In the genomic region with DNA sequence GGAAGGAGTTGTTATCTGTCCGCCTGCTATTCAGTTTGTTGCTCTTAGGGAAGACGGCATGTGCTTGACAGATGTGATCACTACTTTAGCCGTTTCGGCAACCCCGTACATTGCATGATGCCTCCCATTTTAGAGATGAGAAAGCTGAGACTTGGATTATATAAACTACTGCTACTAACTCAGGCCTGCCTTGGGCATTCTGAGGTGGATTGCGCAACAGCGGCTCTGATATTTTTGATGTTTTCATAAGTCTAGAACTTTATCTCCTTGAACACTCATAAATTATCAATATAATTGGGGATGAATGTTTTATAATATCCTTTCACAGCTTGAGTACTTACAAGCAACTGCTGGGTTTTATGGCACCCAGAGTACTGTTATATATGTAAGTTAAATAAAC, we compare ENCODE assay signal across 21 mouse cellular contexts. TPM values are rescaled to one million over a fixed set of nuclear protein-coding genes. Genes with fewer than 3 reads are reported as not detected.
"Had no signal": no experiment of that assay in that cellular context is flagged by ENCODE, and none has a peak within 500 bp of the region (broad histone marks: within the 10 kb centered on the region; RNA-seq: fewer than 3 reads in every experiment).

No protein-coding gene starts in this region.

- H3K9ac ChIP-seq: lung, embryonic 14.5 days; midbrain, embryonic 12.5 days; neural tube, embryonic 13.5 days; neural tube, embryonic 15.5 days had no signal

- H3K4me1 ChIP-seq: midbrain, embryonic 10.5 days; midbrain, embryonic 12.5 days had no signal

- H3K27ac ChIP-seq: midbrain, embryonic 10.5 days; midbrain, embryonic 12.5 days had no signal

- H3K9me3 ChIP-seq: midbrain, embryonic 10.5 days; midbrain, embryonic 12.5 days; neural tube, embryonic 13.5 days; neural tube, embryonic 15.5 days had no signal

- H3K4me3 ChIP-seq: midbrain, embryonic 10.5 days; midbrain, embryonic 12.5 days; neural tube, embryonic 13.5 days; neural tube, embryonic 15.5 days had no signal

- H3K27me3 ChIP-seq: midbrain, embryonic 12.5 days; neural tube, embryonic 13.5 days; neural tube, embryonic 15.5 days had no signal

- H3K36me3 ChIP-seq: neural tube, embryonic 15.5 days had no signal

- DNase-seq: lung, adult 18-20 months; lung, embryonic 14.5 days; lung, postnatal 10 days; lung, postnatal 4 days; midbrain, embryonic 14.5 days; retina, postnatal 1 day; right cerebral cortex, adult 18-20 months; right cerebral cortex, postnatal 25 days; right cerebral cortex, postnatal 4 days; spleen, adult 18-20 months; thymus, adult 18-20 months; thymus, postnatal 14 days; thymus, postnatal 36 days had no signal

- H3K4me2 ChIP-seq: lung, embryonic 14.5 days; midbrain, embryonic 12.5 days; neural tube, embryonic 13.5 days; neural tube, embryonic 15.5 days had no signal

RNA-seq across cellular contexts. Expression of a gene that starts 55.4 kb away (rescaled TPM):
- polyA plus RNA-seq: lung, embryonic 16.5 days; midbrain, embryonic 10.5 days; neural tube, embryonic 11.5 days; stomach, embryonic 14.5 days; stomach, embryonic 16.5 days had no signal
